Comparison of ENCODE assay signal across 17 mouse cellular contexts in the genomic region with DNA sequence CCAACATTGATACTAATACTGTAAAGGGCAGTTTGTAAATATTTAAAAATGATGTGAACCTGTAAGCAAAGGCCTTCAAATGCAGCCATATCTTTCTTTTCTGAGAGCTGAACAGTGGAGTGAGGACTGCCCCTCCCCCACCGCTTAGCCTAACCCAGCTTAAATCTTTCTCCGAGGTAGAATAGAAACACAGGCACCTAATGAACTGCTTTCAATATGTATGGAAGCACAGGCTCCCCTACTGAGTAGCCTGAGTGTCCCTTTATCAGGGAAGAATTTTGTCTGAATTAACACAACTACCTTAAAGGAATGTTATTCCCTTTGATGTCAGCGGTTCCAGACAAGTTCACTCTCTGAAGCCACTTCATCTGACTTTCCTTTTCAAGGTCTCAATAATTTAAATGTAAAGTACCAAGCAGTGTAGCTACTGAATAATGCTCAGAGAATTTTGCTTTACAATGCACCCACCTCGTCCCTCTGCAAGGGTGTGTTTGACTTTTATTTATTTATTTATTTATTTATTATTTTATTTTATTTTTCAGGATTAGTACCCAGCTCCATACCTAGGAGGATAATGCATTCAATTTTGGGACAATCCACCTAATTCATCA. TPM values are rescaled to one million over a fixed set of nuclear protein-coding genes. Genes with fewer than 3 reads are reported as not detected.
DNase-seq lines count a peak whose midpoint lies in the region; ATAC-seq lines count a peak whose summit lies in the region.
"Had no signal": no experiment of that assay in that cellular context is flagged by ENCODE, and none has a peak within 500 bp of the region (broad histone marks: within the 10 kb centered on the region; RNA-seq: fewer than 3 reads in every experiment).

No protein-coding gene starts in this region.

- H3K4me2 ChIP-seq in forebrain, embryonic 11.5 days (ENCODE audit: low read depth, low read length, severe bottlenecking): no peak overlapping the region
- no peak overlapping the region for H3K4me2 ChIP-seq in forebrain, embryonic 15.5 days (replicated peaks)
- no peak overlapping the region for H3K4me2 ChIP-seq in hindbrain, embryonic 12.5 days (replicated peaks)
- H3K4me2 ChIP-seq in hindbrain, embryonic 14.5 days (replicated peaks): no peak overlapping the region
- no peak overlapping the region for H3K4me2 ChIP-seq in forebrain, embryonic 14.5 days (ENCODE audit: low read length)
- H3K4me2 ChIP-seq: intestine, embryonic 15.5 days; liver, embryonic 13.5 days had no signal

- no peaks in the 10 kb centered on the region for H3K27me3 ChIP-seq in forebrain, embryonic 11.5 days (ENCODE audit: control insufficient read depth, insufficient read depth, low read length)
- no peaks in the 10 kb centered on the region for H3K27me3 ChIP-seq in forebrain, embryonic 15.5 days
- no peaks in the 10 kb centered on the region for H3K27me3 ChIP-seq in hindbrain, embryonic 12.5 days
- no peaks in the 10 kb centered on the region for H3K27me3 ChIP-seq in hindbrain, embryonic 14.5 days (ENCODE audit: control insufficient read depth, insufficient read depth, low read length)
- H3K27me3 ChIP-seq in forebrain, embryonic 14.5 days (replicated peaks; ENCODE audit: control insufficient read depth, insufficient read depth, low read length): no peaks in the 10 kb centered on the region
- H3K27me3 ChIP-seq: intestine, embryonic 15.5 days; liver, embryonic 13.5 days had no signal

- no peak overlapping the region; the same call in 1 of the 2 replicates for H3K27ac ChIP-seq in forebrain, embryonic 11.5 days (ENCODE audit: low read depth, low read length)
- no peak overlapping the region for H3K27ac ChIP-seq in forebrain, embryonic 15.5 days (replicated peaks)
- H3K27ac ChIP-seq in hindbrain, embryonic 12.5 days: no peak overlapping the region
- H3K27ac ChIP-seq in hindbrain, embryonic 14.5 days: no peak overlapping the region
- H3K27ac ChIP-seq in forebrain, embryonic 14.5 days (ENCODE audit: low read depth, low read length): no peak overlapping the region
- H3K27ac ChIP-seq: heart, embryonic 10.5 days; intestine, embryonic 15.5 days; liver, embryonic 13.5 days had no signal

- no peaks in the 10 kb centered on the region for H3K36me3 ChIP-seq in forebrain, embryonic 11.5 days (ENCODE audit: control insufficient read depth, insufficient read depth, low read length)
- no peaks in the 10 kb centered on the region for H3K36me3 ChIP-seq in forebrain, embryonic 15.5 days
- no peaks in the 10 kb centered on the region for H3K36me3 ChIP-seq in hindbrain, embryonic 12.5 days
- no peaks in the 10 kb centered on the region for H3K36me3 ChIP-seq in hindbrain, embryonic 14.5 days (replicated peaks; ENCODE audit: control insufficient read depth, insufficient read depth)
- no peaks in the 10 kb centered on the region for H3K36me3 ChIP-seq in forebrain, embryonic 14.5 days (ENCODE audit: control insufficient read depth, insufficient read depth, low read length)
- H3K36me3 ChIP-seq: heart, embryonic 10.5 days; intestine, embryonic 15.5 days; liver, embryonic 13.5 days had no signal

- DNase-seq in forebrain, embryonic 11.5 days (ENCODE audit: low spot score): peak; percentile 63
- DNase-seq in hindbrain, embryonic 14.5 days (ENCODE audit: low spot score): no peak
- DNase-seq in WW6 (ENCODE audit: low read depth, low spot score): peak; percentile 74
- DNase-seq in forebrain, embryonic 14.5 days (ENCODE audit: low spot score): peak; percentile 23
- no peak for DNase-seq in urinary bladder, adult 18-20 months (ENCODE audit: low spot score in 2 of 2)
- no peak for DNase-seq in gastrocnemius, adult 8-10 months (ENCODE audit: low spot score in 2 of 2)
- DNase-seq: adrenal gland, postnatal 14 days; cerebellum, postnatal 25 days; kidney, postnatal 14 days; left cerebral cortex, postnatal 4 days; liver, embryonic 13.5 days; lung, postnatal 14 days; right cerebral cortex, postnatal 25 days had no signal

- ATAC-seq in forebrain, embryonic 11.5 days (replicated peaks; ENCODE audit: low FRiP score): peak; percentile 87
- no peak for ATAC-seq in forebrain, embryonic 15.5 days (replicated peaks)
- ATAC-seq in hindbrain, embryonic 12.5 days (ENCODE audit: low FRiP score): peak; percentile 40; the same call in 1 of the 2 replicates
- ATAC-seq in hindbrain, embryonic 14.5 days (ENCODE audit: low FRiP score): no peak
- ATAC-seq in forebrain, embryonic 14.5 days: 0 out of 2 replicates have a peak, but pooled peaks have one; percentile 12
- ATAC-seq: intestine, embryonic 15.5 days had no signal

- WGBS in forebrain, embryonic 11.5 days: 6% methylated on average over 4 of the region's 4 CpGs
- 3% methylated on average over 4 of the region's 4 CpGs for WGBS in forebrain, embryonic 15.5 days
- 11% methylated on average over 4 of the region's 4 CpGs for WGBS in hindbrain, embryonic 12.5 days
- WGBS in hindbrain, embryonic 14.5 days: 11% methylated on average over 4 of the region's 4 CpGs
- 5% methylated on average over 4 of the region's 4 CpGs for WGBS in forebrain, embryonic 14.5 days

- no peaks in the 10 kb centered on the region for H3K9me3 ChIP-seq in forebrain, embryonic 11.5 days (ENCODE audit: control insufficient read depth, low read length)
- no peaks in the 10 kb centered on the region for H3K9me3 ChIP-seq in forebrain, embryonic 15.5 days
- H3K9me3 ChIP-seq in hindbrain, embryonic 12.5 days (replicated peaks): no peaks in the 10 kb centered on the region
- no peaks in the 10 kb centered on the region for H3K9me3 ChIP-seq in hindbrain, embryonic 14.5 days (ENCODE audit: control insufficient read depth, low read length)
- no peaks in the 10 kb centered on the region for H3K9me3 ChIP-seq in forebrain, embryonic 14.5 days (replicated peaks; ENCODE audit: control insufficient read depth, low read length)
- H3K9me3 ChIP-seq: heart, embryonic 10.5 days; intestine, embryonic 15.5 days; liver, embryonic 13.5 days had no signal

- H3K9ac ChIP-seq in forebrain, embryonic 11.5 days (ENCODE audit: low read length): no peak overlapping the region
- H3K9ac ChIP-seq in forebrain, embryonic 15.5 days (replicated peaks): no peak overlapping the region
- H3K9ac ChIP-seq in hindbrain, embryonic 12.5 days: no peak overlapping the region
- no peak overlapping the region for H3K9ac ChIP-seq in hindbrain, embryonic 14.5 days
- H3K9ac ChIP-seq in forebrain, embryonic 14.5 days (ENCODE audit: low read length): no peak overlapping the region
- H3K9ac ChIP-seq: intestine, embryonic 15.5 days; liver, embryonic 13.5 days had no signal

- H3K4me1 ChIP-seq in forebrain, embryonic 11.5 days (replicated peaks; ENCODE audit: control insufficient read depth, insufficient read depth, low read length): no peaks in the 10 kb centered on the region; the same call in 1 of the 2 replicates
- H3K4me1 ChIP-seq in forebrain, embryonic 15.5 days: peaks cover 9% of the 10 kb centered on the region
- H3K4me1 ChIP-seq in hindbrain, embryonic 12.5 days: peaks cover 3% of the 10 kb centered on the region; the same call in 1 of the 2 replicates
- no peaks in the 10 kb centered on the region for H3K4me1 ChIP-seq in hindbrain, embryonic 14.5 days (replicated peaks; ENCODE audit: control insufficient read depth, insufficient read depth, low read length)
- no peaks in the 10 kb centered on the region; the same call in 1 of the 2 replicates for H3K4me1 ChIP-seq in forebrain, embryonic 14.5 days (ENCODE audit: control insufficient read depth, insufficient read depth, low read length)
- H3K4me1 ChIP-seq: heart, embryonic 10.5 days; intestine, embryonic 15.5 days; liver, embryonic 13.5 days had no signal

- H3K4me3 ChIP-seq in forebrain, embryonic 11.5 days (ENCODE audit: low read depth, low read length): no peak overlapping the region
- H3K4me3 ChIP-seq in forebrain, embryonic 15.5 days: no peak overlapping the region
- no peak overlapping the region for H3K4me3 ChIP-seq in hindbrain, embryonic 12.5 days
- no peak overlapping the region for H3K4me3 ChIP-seq in hindbrain, embryonic 14.5 days (replicated peaks; ENCODE audit: low read length)
- H3K4me3 ChIP-seq in forebrain, embryonic 14.5 days (ENCODE audit: low read depth, low read length): no peak overlapping the region
- H3K4me3 ChIP-seq: heart, embryonic 10.5 days; intestine, embryonic 15.5 days; liver, embryonic 13.5 days had no signal

RNA-seq across cellular contexts. Expression of a gene that starts 44.1 kb away (rescaled TPM):
- 19.6 and 24.1 TPM in 2 replicates for polyA plus RNA-seq in forebrain, embryonic 11.5 days (2014; fragmentation: Nextera tagmentation; extraction: Ambion mirVana)
- polyA plus RNA-seq in forebrain, embryonic 15.5 days (2015; fragmentation: Nextera tagmentation; extraction: Ambion mirVana): 14.8 and 18.6 TPM in 2 replicates
- 29.8 and 34.4 TPM in 2 replicates for polyA plus RNA-seq in hindbrain, embryonic 12.5 days (2016; fragmentation: Nextera tagmentation; extraction: Ambion mirVana)
- polyA plus RNA-seq in hindbrain, embryonic 14.5 days (2014; fragmentation: Nextera tagmentation; extraction: Ambion mirVana): 41.4 and 46.2 TPM in 2 replicates
- polyA plus RNA-seq in forebrain, embryonic 14.5 days (2014; fragmentation: Nextera tagmentation; extraction: Ambion mirVana): 7.1 and 12.0 TPM in 2 replicates
- total RNA-seq in gastrocnemius, adult 8-10 months (2022): 10 to 100 TPM; 12.7 to 18.0 (median 15.4) TPM

Comparison
In these comparisons a context has a peak if more than half of its experiments do, and no peak if none do; other contexts are left out.
1. ATAC-seq: peak in forebrain, embryonic 11.5 days (single experiment), hindbrain, embryonic 12.5 days (single experiment) and forebrain, embryonic 14.5 days (single experiment); none in forebrain, embryonic 15.5 days (single experiment) and hindbrain, embryonic 14.5 days (single experiment).
2. DNase-seq: peak in forebrain, embryonic 11.5 days (single experiment), WW6 (single experiment) and forebrain, embryonic 14.5 days (single experiment); none in hindbrain, embryonic 14.5 days (single experiment), urinary bladder, adult 18-20 months (0 of 2) and gastrocnemius, adult 8-10 months (0 of 2).